Mouse (Mus musculus) C2C12 (cell line): ENCODE results near the gene Arpp19. TPM values are rescaled to one million over a fixed set of nuclear protein-coding genes. Genes with fewer than 3 reads are reported as not detected.
A peak's percentile ranks its signal among the peaks of the same experiment; 100 is the strongest.

Source experiments
- H3K27me3 ChIP-seq: one replicate; pipeline ENCODE4 v1.6.1; 2011; ENCODE audit not compliant: control insufficient read depth, insufficient read depth, insufficient read length
- H3K36me3 ChIP-seq: one replicate; pipeline ENCODE4 v1.6.1; 2011; ENCODE audit not compliant: control insufficient read depth, insufficient read depth
- H3K4me3 ChIP-seq: one replicate; pipeline ENCODE4 v1.5.1; 2011; ENCODE audit warnings: mild to moderate bottlenecking, control low read depth; ENCODE audit not compliant: poor library complexity, insufficient read depth, severe bottlenecking
- H3K79me2 ChIP-seq: one replicate; pipeline ENCODE4 v1.6.1; 2011; ENCODE audit not compliant: control insufficient read depth, insufficient read depth
- H3K79me3 ChIP-seq: one replicate; pipeline ENCODE4 v1.6.1; 2011; ENCODE audit warnings: low read depth, control low read depth
- H3ac ChIP-seq: one replicate; pipeline ENCODE3; 2011; ENCODE audit warnings: low read depth; ENCODE audit not compliant: control insufficient read depth, insufficient read length
- CEBPB ChIP-seq: IDR thresholded peaks from one replicate; pipeline ENCODE4 v1.6.1; 2011; ENCODE audit warnings: low read depth, mild to moderate bottlenecking, control low read depth, moderate library complexity
- CTCF ChIP-seq: IDR thresholded peaks from one replicate; pipeline ENCODE4 v1.5.1; 2011; ENCODE audit not compliant: control insufficient read depth, insufficient read depth, insufficient read length
- FOSL1 ChIP-seq: IDR thresholded peaks from one replicate; pipeline ENCODE4 v1.8.0; 2011; ENCODE audit warnings: mild to moderate bottlenecking, low read length; ENCODE audit not compliant: poor library complexity, insufficient read depth, severe bottlenecking
- MAX ChIP-seq: IDR thresholded peaks from one replicate; pipeline ENCODE4 v1.6.1; 2011; ENCODE audit warnings: mild to moderate bottlenecking, control low read depth
- MYOD1 ChIP-seq: IDR thresholded peaks from one replicate; pipeline ENCODE4 v1.6.1; 2011; ENCODE audit warnings: low read depth; ENCODE audit not compliant: control insufficient read depth, insufficient read length
- MYOG ChIP-seq: IDR thresholded peaks from one replicate; pipeline ENCODE4 v1.6.1; 2011; ENCODE audit not compliant: control insufficient read depth, insufficient read length; ENCODE audit errors: extremely low read depth
- USF1 ChIP-seq: IDR thresholded peaks from one replicate; pipeline ENCODE4 v1.6.1; 2011; ENCODE audit warnings: low read depth, mild to moderate bottlenecking, control low read depth, moderate library complexity
- polyA plus RNA-seq: library from polyadenylated mRNA; unstranded; fragments of >200 nt; fragmentation: generic; extraction: Trizol; gene quantifications from one replicate; pipeline ENCODE4 v1.2.1, GENCODE M21; 2012; ENCODE audit warnings: missing spikeins

Arpp19 gene
- polyA plus RNA-seq, 1 experiment, result 232 TPM

GRCm38 (mm10) chr9:75055046-75055445 is 17.6 kb downstream of the Arpp19 start:
- Histone ChIP-seq H3K4me3 (no peak overlapping the region), H3K79me2 (peaks cover 27% of the 10 kb centered on the region), H3ac (no peak overlapping the region), H3K36me3 (peaks cover 51% of the 10 kb centered on the region), H3K27me3 (no peaks in the 10 kb centered on the region), H3K79me3 (peaks cover 20% of the 10 kb centered on the region)
- TF ChIP-seq CEBPB (no peak), MYOG (no peak), MYOD1 (no peak), CTCF (no peak), FOSL1 (no peak), USF1 (no peak), MAX (no peak)

- TF ChIP-seq MAX (no peak), CTCF (no peak), USF1 (no peak), CEBPB (no peak), MYOG (no peak), MYOD1 (no peak)
- H3K4me3 ChIP-seq, result no peak overlapping the region
- H3K36me3 ChIP-seq, result no peaks in the 10 kb centered on the region
- H3K79me2 ChIP-seq, result no peaks in the 10 kb centered on the region
- H3ac ChIP-seq, result no peak overlapping the region
- H3K79me3 ChIP-seq, result no peaks in the 10 kb centered on the region
- H3K27me3 ChIP-seq, result no peaks in the 10 kb centered on the region
Observed at GRCm38 (mm10) chr9:75064678-75065331, 27.4 kb downstream of the Arpp19 start.

- H3K79me2 ChIP-seq, result peaks cover 50% of the 10 kb centered on the region
- peak within 1 kb of the TSS; percentile 68 for H3K4me3 ChIP-seq
- peaks cover 36% of the 10 kb centered on the region for H3K79me3 ChIP-seq
- TF ChIP-seq CEBPB (no peak), USF1 (no peak), MAX (no peak), FOSL1 (no peak), CTCF (no peak), MYOG (no peak), MYOD1 (no peak)
- H3K27me3 ChIP-seq, result no peaks in the 10 kb centered on the region
- peak within 1 kb of the TSS; percentile 90 for H3ac ChIP-seq
- H3K36me3 ChIP-seq, result no peaks in the 10 kb centered on the region
Observed at GRCm38 (mm10) chr9:75070457-75071028, 33.1 kb downstream of the Arpp19 start, which contains the start of gene Myo5a. Gene Myo5a, plus strand, starts transcription at chr9:75071015.

- Histone ChIP-seq H3K79me2 (peaks cover 57% of the 10 kb centered on the region), H3K4me3 (peak overlapping the region; percentile 68), H3K36me3 (no peaks in the 10 kb centered on the region), H3K27me3 (no peaks in the 10 kb centered on the region), H3ac (peak overlapping the region; percentile 90), H3K79me3 (peaks cover 43% of the 10 kb centered on the region)
- TF ChIP-seq CTCF, result peak; percentile 54
- no peak for TF ChIP-seq MYOD1
- TF ChIP-seq USF1, result no peak
- peak; percentile 6 for TF ChIP-seq MAX
- no peak for TF ChIP-seq FOSL1
- TF ChIP-seq CEBPB, result no peak
- no peak for TF ChIP-seq MYOG
Observed at GRCm38 (mm10) chr9:75071029-75071705, 33.8 kb downstream of the Arpp19 start.

- peaks cover 62% of the 10 kb centered on the region for H3K79me2 ChIP-seq
- TF ChIP-seq MYOG (no peak), MYOD1 (no peak), MAX (no peak), FOSL1 (no peak), CEBPB (no peak), CTCF (no peak), USF1 (no peak)
- peak overlapping the region; percentile 68 for H3K4me3 ChIP-seq
- no peaks in the 10 kb centered on the region for H3K27me3 ChIP-seq
- no peaks in the 10 kb centered on the region for H3K36me3 ChIP-seq
- peaks cover 45% of the 10 kb centered on the region for H3K79me3 ChIP-seq
- H3ac ChIP-seq, result peak overlapping the region; percentile 90
Observed at GRCm38 (mm10) chr9:75071706-75072192, 34.3 kb downstream of the Arpp19 start.

- Histone ChIP-seq H3K79me2 (peaks cover 69% of the 10 kb centered on the region), H3K4me3 (peak overlapping the region; percentile 68), H3ac (peak overlapping the region; percentile 25), H3K36me3 (no peaks in the 10 kb centered on the region), H3K27me3 (no peaks in the 10 kb centered on the region), H3K79me3 (peaks cover 51% of the 10 kb centered on the region)
- TF ChIP-seq USF1 (peak; percentile 84), MAX (no peak)
Observed at GRCm38 (mm10) chr9:75072361-75072760, 34.9 kb downstream of the Arpp19 start.
